Mouse (Mus musculus) ovary, postnatal 36 days (tissue): ENCODE measurements around the gene Larp6.

Experiments
- DNase-seq: peaks from one replicate; pipeline ENCODE4 v3.0.0; 2022; ENCODE audit warnings: low spot score, mixed read lengths

Gene Larp6

GRCm38 (mm10) chr9:60715271-60715670 is 2.5 kb downstream of the Larp6 start:
- DNase-seq: no peak

- no peak for DNase-seq
Measured at GRCm38 (mm10) chr9:60715828-60716227, 3.0 kb downstream of the Larp6 start.

DNA sequence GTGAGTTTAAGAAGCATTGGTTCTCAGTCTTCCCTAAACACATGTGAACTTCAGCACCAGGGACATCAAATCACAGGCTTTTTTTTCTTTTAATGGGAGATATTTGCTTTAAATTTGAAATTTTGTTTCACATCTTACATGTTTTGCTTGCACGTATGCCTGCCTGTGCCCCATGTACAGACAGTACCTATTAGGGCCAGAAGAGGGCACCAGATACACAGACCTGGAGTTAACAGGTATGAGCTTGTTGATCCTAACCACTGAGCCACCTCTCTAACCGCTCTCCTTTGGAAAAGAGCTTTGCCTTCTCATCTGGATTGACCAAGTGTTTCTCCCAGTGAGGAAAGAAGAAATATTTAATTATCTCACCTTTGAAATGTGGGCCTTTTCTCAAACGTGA is 5.5 kb downstream of the Larp6 start:
- no peak for DNase-seq

DNA sequence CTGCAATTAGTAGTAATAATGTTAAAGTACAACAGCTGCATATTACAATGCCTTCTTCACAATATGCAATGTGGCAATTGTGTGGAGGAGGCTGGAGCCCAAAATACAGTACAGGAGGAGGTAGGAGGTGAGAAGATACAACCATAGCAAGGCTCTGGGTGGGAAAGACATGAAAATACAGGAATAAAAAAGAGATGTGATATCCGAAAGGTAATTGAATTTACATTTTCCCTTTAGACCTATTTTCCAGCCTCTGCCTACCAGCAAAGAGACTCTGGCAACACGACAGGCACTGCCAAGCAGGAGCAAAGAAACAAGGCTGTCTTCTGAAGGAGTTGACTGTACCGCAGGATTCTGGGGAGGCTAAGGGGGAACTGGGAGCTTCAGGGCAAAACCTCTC is 6.9 kb downstream of the Larp6 start:
- DNase-seq: no peak

DNA sequence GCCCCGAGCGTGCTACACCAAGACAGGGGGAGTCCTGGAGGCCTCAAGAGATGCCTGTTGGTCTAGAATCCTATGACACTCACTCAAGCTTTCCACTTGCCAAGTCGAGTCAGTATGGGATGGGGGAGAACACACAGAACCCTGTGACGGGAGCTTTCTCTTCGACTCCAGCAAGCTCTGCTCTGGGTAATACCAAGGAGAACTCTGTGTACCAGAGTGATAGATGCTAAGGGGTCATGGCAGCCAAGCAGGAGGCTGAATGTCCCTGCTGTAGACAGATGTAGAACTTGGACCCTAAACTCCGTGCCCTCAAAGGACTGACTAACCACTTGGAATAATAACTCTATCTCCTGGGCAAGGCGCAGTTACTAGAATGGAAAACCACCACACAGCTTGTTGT is 12.2 kb downstream of the Larp6 start:
- DNase-seq: no peak

DNA sequence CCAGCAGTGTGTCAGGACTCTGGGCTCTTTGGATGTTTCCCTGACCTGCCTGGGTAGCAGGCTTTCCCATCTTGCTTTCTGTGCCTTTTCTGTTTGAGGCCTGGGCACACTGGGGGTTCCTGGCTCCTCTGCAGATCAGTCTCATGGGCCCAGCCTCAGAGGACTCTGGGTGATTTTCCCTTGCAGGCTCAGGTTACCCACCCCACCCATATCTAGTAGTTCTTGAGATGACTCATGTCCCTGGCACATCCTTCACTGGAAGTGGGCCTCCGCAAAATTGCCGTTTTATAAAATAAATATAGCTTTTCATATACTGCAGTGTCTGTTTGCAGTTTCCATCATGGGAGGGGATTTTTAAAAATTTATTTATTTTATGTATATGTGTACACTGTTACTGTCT is 21.5 kb downstream of the Larp6 start:
- no peak for DNase-seq

- DNase-seq: no peak
Measured at GRCm38 (mm10) chr9:60739126-60739525, 26.3 kb downstream of the Larp6 start.

GRCm38 (mm10) chr9:60741436-60741835 is 28.6 kb downstream of the Larp6 start:
- no peak for DNase-seq

DNA sequence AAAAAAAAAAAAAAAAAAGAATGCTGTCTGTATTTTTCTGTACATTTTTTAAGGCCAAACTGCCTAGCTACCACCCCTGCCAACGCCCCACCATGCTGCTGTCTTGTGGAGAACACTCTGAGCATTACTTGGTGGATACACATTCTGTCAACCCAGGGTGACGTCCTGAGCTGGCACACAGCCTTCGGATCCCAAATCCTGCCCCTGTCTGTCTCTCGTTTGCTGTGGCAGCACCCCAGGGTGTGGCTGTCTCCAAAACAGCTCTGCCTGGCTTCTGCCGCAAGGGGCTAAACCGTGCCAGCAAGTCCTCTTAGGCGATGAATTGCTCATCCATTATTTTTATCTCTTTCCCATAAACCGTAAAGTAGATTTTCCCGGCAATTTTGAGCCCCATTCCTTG is 29.7 kb downstream of the Larp6 start:
- no peak for DNase-seq

- DNase-seq: peak; percentile 56
Measured at GRCm38 (mm10) chr9:60743180-60743900, 30.6 kb downstream of the Larp6 start.

- peak; percentile 38 for DNase-seq
Measured at GRCm38 (mm10) chr9:60744171-60744969, 31.6 kb downstream of the Larp6 start.

- no peak for DNase-seq
Measured at GRCm38 (mm10) chr9:60744971-60745370, 32.2 kb downstream of the Larp6 start.

- DNase-seq: no peak
Measured at GRCm38 (mm10) chr9:60746561-60746960, 33.8 kb downstream of the Larp6 start.

DNA sequence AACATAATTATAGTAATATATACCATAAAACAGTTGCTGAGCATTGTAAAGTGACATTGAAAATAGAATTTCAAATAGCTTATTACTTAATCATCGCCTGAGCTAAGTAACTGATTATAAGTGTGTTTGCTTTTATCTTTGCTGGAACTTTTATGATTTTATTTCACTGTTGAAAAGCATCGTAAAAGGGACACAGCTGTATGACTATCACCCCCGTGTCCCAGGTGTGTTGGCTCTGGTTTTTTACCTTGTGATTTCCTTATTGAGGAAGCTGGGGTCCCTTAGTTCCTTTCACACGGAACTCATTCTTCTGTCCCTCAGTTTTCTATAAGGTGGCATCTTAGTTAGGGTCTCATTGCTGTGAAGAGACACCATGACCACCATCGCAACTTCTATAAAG is 34.9 kb downstream of the Larp6 start:
- DNase-seq: no peak

DNA sequence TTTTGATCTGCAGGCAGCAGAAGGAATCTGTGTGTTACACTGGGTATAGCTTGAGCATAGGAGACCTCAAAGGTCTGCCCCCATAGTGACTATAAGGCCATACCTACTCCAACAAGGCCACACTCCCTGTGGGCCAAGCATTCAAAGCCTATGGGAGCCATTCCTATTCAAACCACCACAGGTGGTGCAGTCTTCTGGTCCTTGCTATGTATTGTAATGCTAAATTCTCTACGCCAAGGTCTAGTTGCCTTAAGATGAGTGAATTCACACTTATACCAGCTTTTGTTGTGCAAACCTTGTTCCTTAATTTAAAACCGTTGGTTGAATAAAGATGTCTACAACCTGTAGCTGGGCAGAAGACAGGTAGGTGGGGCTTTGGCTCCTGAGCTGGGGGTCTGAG is 35.4 kb downstream of the Larp6 start:
- no peak for DNase-seq

DNA sequence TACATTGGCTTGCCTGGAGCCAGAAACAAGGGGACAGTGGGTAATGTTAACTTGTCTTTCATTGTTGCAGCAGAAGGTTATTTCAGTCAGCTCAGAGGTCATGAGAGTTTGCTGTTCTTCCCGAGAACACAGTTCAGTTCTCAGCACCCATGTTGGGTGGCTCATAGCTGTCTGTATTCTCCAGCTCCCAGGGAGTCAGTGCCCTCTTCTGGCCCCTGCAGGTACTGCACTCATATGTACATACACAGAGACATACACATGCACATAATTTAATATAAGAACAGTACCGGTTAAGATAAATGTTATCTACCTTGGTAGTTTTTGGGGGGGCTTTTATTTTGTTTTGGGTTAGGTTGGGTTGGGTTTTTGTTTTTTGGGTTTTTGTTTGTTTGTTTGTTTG is 36.3 kb downstream of the Larp6 start:
- DNase-seq: no peak

DNA sequence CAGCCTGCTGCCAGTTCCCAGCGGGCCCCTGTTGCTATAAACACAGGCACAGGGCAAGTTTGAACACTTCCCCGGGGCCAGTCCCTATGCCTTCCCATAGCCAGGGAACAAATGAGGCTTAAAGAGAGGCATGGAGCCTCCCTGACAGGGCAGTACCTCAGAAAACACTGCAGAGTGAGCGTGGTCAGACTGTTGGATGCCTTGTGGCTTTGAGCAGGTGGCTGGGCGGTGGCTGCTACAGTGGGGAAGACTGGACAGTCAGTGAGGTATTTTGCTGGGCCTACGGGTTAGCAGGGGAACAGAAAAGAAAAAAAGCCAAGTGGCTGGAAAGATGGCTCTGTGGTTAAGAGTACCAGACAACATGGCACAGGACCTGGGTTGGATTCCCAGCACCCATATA is 38.3 kb downstream of the Larp6 start:
- DNase-seq: no peak

- DNase-seq: no peak
Measured at GRCm38 (mm10) chr9:60751971-60752370, 39.2 kb downstream of the Larp6 start.

- DNase-seq: no peak
Measured at GRCm38 (mm10) chr9:60752636-60753035, 39.8 kb downstream of the Larp6 start.

- DNase-seq: peak; percentile 54
Measured at GRCm38 (mm10) chr9:60756258-60756657, 43.5 kb downstream of the Larp6 start.

GRCm38 (mm10) chr9:60756866-60757740 is 44.3 kb downstream of the Larp6 start:
- DNase-seq: no peak

GRCm38 (mm10) chr9:60757817-60758216 is 45.0 kb downstream of the Larp6 start:
- no peak for DNase-seq
